Mouse (Mus musculus): ENCODE data around the gene Ypel3.
"Not testable (repeated sequence)": the region's sequence is repeated elsewhere in the genome, so short reads cannot be mapped to it uniquely, and the experiment has no call there.

Gene Ypel3

DNA sequence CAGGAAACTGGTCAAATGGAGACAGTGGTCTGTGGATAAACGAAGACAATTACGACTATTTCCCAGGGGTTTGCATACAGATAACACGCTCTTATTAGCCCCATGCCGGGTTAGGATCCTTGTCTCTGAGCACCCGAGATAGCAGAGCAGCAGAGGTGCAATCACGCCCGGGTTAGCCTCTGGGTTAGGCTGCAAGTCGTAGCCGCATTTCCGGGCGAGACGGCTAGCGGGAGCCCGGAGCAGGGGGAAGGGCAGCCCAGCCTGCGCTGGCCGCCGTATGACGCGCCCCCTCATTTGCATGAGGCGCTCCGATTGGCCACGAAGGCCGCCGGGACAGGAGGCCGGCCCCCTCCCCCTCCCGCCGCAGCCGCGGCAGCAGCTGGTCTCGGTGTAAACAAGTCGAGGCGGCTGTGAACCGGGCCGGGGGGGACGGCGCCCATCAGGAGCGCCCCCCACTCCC, at the start of gene Ypel3:
Gene Ypel3 (plus strand): TSS at position 358 of the 460 bp plus-strand sequence.
- peak; percentile 95 to 98 for DNase-seq

DNA sequence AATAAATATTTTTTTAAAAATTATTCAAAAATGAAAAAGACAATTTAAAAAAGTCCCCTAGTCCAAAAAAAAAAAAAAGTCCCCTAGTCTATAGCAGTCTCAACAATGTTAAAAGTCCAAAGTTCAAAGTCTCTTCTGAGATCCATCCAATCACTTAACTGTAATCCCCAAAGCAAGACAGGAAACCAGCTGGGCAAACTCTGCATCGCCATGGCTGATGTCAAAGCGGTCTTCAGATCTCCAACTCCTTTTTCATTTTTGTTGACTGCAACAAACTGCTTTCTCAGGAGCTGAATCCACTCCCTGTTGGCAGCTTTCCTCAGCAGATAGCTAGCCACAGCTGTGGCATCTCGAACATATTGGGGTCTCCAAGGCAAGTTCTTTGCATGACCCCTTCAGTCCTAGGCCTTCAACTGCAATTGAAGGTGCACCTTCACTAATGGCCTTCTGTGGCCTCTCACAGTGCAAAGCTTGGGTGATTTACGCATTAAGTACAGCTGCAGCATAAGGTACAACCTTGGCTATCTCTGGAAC, 46.4 kb upstream of the Ypel3 start:
- DNase-seq: not testable (repeated sequence)

DNA sequence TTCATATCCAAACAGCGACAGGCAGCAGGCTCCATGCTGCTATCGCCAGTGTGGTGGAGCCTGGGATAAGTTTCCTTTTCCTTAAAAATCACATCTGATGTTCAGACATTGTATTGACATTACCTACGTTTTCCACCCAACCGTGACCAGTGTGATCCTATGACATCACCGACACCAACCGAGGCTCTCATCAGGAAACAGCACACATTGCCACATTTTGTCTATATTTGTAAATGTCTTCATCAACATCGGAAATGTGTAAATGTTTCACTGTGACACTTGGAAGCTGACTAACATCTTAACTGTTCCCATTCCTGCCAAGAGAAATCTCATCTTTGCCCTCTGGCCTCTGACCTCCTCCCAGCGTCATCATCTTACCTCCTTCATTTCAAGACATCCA, 40.6 kb upstream of the Ypel3 start:
- no peak for DNase-seq

DNA sequence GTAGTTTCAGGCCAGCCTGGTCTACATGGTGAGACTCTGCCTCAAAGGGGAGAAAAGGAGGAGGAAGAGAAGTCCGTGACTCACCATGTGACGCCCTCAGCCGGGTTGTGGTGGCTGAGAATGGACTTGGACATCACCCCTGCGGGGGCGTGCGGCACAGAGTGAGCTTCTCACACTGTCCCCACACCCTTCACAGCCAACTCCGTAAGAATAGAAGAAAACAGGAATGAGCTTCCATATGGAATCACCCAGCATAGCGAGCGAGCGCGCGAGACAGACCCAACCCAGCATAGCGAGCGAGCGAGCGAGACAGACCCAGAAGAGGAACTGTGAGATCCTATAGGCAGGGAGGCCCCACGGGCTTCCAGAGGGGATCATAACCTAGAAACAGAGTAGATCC, 37.2 kb upstream of the Ypel3 start:
- DNase-seq: no peak

DNA sequence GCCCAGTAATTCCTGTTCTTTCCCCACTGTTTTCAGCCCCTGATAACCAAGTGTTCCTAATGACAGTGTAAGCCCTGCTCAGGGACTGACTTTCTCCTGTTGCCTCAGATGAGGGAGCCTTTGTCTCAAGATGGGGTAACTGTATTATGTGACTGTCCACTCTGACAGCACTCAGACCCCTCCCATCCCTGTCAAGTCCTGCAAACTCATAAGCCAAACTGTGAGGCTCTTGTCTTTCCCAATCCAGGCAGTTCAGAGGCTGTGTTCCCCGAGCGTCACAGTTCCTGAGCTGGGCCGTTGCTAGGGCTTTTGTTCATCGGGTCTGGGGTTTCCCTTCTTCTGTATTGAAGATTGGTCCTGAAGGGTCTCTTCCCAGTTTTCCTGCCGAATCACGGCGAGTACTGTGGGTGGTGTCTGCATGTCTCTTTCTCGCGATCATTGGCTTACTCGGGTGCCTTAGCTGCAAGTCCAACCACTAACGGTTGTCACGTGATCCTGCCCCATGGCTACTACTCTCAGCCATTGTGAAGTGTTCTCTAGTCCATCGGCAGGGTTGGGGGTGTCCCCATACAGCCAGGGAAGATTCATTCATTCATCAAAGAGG, 36.5 kb upstream of the Ypel3 start:
- no peak for DNase-seq

DNA sequence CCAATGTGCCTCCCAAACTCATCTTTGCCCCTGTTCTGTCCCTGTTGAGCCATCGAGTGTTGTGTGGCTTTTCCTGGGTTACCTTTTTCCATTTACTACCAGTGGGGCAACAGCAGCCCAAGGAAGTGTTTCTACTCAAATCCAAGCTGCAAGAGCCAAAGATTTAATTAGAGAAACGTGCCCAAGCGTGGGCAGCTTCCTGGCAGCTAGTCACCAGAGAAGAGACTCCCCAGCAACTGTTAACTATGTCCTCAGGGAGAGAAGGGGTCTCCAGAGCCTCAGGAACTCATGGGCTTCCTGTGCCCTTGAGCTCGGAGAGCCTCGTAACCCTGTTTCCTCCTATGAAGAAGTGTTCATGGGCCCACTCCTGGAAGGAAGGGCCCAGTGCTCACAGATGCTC, 35.8 kb upstream of the Ypel3 start:
- DNase-seq: no peak

DNA sequence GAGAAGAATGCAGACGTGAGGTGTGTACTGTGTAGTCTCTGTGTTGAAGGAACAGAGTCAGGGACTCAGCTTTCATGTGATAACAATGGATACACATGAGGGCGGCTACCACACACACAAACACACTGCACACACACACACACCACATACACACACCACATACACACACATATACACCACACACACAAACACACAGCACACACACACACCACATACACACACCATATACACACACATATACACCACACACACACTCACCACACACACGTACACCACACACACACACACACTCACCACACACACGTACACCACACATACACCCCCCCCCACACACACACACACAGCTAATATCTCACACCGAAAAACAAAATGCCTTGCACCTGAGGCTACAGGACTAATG, 35.3 kb upstream of the Ypel3 start:
- no peak for DNase-seq

DNA sequence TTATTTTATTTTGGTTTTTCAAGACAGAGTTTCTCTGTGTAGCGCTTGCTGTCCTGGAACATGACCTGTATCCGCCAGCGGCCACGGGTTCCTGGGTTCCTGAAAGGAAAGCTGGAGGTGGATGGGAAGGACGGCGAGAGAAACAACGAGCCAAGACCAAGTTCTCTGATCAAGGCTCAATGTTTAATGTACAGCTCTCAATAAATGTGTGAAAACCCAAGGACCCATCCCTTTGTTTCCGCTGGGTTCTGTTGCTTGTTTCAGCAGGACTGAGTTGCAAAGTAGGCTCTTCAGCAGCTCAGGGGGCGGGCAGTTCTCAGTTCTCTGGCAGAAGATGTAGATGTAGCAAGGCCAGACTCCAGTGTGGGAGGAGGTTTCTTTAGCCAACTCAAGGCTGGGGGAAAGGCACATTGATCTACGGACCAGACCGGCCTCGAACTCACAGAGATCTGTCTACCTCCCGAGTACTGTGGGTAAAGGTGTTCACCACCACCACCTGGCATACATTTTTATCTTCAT, 34.7 kb upstream of the Ypel3 start:
- no peak for DNase-seq

DNA sequence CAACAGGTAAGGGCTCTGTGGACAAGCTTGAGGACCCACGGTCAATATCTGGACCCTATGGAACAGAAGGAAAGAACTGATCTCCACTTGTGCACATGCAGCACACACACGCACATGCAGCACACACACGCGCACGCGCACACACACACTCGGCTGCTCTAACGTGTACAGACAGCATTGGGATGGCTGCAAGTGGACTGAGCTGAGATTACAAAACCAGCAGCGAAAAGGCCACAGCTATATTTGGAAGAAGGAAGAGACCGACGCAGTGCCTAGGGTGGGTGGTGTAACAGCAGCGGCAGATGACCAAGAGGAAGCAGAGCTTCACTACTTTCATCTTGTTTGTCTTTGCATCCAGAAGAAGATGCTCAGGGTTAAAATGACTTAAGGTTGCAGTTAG, 30.7 kb upstream of the Ypel3 start:
- no peak for DNase-seq

DNA sequence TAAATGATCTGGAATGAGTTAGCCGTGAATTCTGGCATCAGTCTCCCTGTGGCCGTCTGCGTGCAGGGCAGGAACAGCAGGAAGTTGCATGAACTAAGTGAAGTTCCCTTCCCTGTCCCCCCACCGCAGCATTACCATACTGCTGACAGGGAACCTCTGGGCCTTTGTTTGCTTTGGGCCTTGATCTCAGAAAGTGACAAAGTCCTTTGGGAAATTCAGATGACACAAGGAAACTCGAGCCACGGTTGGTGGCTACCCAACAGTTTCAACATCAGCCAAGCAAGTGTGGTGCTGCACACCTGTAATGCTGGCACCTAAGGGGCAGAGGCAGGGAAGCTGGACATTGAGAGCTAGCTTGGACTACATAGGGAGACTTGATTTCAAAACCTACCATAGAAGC, 30.0 kb upstream of the Ypel3 start:
- DNase-seq: peak in 1 of 2 experiments; percentile 18

DNA sequence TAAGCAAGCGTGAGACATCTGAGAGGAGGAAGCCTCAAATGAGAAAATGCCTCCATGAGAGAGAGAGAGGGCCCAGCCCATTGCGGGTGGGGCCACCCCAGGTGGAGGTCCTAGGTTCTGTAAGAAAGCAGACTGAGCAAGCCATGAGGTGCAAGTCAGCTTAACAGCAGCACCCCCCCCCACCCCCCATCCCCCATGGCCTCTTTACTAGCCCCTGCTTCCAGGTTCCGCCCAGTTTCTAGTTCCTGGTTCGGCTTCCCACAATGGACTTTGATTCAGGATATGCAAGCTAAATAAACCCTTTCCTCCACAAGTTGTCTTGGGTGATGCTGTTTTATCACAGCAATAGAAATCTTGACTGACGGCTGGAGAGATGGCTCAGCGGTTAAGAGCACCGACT, 27.9 kb upstream of the Ypel3 start:
- no peak for DNase-seq

DNA sequence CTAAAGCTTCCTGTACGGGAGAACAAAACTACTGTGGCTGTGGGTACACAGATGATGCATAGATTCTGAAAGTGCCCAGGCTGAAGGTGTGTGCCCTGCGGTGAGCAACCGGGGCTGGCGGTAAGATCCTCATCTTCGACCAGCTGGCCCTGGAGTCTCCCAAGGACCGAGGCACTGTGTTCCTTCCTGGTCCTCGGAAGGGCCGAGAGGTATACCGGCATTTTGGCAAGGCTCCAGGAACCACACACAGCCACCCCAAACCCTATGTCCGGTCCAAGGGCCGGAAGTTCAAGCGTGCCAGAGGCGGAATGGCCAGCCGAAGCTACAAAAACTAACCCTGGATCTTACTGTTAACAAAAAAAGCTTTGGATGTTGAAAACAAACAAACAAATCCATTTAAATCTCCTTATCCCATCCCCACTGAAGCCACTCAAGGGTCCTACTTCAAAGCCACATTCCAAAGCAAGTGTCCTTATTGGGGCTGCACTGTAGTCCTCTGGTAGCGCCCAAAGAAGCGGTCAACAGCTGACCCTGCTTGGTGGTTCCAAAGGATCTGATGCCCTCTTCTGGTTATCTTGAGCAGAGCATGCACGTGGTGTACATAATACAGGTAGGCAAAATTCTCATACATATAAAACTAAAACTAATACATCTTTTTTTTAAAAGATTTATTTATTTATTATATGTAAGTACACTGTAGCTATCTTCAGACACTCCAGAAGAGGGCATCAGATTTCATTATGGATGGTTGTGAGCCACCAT, 27.0 kb upstream of the Ypel3 start:
- DNase-seq: no peak

DNA sequence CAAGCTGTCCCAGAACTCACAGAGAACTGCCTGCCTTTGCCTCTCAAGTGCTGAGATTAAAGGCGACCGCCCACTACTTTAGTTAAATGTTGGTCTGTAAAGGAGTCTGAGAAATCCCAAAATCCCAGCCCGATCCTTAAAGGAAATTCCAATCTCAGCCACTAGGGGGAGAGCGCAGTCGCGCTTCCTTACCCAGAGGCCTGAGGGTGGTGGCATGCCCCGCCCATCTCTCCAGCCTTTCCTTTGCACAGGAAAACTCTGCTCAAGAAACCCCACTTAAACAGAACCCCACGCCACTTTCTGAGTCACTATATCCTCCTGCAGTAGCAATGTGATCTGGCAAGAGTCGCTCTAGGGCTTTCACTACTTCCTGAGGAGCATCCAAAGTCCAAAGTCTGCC, 21.9 kb upstream of the Ypel3 start:
- peak; percentile 63 to 67 for DNase-seq

DNA sequence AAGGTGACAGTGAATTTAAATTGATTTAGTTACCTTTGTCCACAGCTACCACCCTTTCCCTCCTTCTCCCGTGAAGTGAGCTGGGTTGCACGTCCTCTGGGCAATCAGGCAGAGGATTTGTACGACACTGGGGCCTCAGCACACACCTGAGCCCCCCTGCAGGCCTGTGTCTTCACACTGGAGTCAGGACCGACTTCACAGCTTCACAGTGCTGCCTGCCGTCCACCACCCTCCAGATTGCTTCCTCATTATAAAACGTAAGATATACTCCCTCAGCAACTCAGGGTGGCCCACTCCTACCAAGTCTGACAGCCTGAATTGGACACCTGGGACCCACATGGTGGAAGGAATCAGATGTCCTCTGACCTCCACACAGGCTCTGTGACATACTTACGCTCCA, 18.2 kb upstream of the Ypel3 start:
- no peak for DNase-seq

DNA sequence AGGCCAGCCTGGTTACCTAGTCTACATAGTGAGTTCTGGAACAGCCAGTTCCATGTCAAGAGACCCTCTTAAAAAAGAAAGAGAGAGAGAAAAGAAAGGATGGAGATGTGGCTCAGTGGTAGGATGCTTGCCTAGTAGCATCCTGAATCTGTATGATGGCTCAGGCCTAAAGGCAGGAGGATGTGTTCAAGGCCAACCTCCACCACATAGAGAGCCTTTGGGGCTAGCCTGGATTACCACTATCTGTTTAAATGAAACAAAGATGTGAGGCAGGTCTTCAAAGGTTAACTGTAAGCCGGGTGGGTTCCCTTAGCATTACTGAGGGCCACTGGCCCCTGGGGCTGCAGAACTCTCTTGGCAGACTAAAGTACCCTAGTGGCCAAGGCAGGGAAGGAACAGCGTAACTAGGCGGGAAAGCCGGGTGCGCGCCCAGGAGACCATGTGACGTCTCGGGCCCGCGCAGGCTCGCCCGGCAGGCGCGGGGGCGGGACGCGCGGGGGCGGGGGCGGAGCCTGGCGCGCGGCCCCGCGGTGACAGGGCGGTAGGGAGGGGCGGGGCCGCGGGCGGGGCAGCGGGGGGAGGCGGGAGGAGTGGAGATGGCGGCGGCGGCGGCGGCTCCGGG, 17.6 kb upstream of the Ypel3 start, which contains the start of gene Mapk3:
Gene Mapk3 (plus strand): TSS at position 552 of the 622 bp plus-strand sequence.
- peak; percentile 88 to 92 for DNase-seq

DNA sequence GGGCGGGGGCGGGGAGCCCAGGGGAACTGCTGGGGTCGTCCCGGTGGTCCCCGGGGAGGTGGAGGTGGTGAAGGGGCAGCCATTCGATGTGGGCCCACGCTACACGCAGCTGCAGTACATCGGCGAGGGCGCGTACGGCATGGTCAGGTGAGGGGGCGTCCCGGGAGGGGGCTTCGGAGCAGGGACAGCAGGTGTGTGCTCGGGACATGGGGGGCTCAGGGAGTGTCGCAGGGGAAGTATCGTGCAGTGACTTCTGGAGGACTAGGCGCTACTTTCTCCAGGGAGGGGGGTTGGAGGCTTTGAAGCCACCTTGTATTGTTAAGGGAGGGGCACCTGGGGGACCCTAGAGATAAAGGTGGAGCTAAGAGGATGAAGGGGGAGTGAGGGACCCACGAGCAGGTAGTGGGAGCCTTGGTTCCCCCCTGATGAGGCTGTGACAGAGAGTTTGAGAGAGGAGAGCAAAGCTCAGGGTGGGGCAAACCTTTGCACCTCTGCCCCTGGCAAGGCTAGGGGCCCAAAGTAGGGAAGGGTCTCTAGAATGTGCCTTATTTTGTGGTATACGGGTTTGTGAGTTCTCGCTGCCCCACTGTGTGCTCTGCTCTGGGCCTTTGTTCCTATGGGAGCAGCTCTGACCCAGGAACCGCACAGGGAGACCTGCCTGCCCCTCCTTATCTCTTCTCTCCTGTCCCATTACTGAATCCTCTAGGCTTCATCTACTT, 16.9 kb upstream of the Ypel3 start:
- no peak for DNase-seq

DNA sequence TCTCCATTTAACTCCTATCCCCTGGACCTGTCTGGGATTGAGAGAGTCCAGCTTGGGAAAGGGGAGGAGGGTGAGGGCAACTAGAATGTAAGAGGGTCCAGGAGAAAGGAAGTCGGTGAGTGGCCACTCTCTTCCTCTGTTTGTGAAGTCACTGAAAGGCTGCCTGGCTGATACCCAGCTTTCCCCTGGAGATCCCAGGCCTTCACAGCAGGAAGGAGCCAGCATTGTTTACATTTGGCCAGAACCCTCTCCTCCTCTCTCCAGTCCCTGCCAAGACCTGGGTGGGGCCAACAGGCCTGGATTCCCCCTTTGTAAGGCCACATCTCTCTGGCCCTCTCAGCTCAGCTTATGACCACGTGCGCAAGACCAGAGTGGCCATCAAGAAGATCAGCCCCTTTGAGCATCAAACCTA, 16.4 kb upstream of the Ypel3 start:
- DNase-seq: no peak

DNA sequence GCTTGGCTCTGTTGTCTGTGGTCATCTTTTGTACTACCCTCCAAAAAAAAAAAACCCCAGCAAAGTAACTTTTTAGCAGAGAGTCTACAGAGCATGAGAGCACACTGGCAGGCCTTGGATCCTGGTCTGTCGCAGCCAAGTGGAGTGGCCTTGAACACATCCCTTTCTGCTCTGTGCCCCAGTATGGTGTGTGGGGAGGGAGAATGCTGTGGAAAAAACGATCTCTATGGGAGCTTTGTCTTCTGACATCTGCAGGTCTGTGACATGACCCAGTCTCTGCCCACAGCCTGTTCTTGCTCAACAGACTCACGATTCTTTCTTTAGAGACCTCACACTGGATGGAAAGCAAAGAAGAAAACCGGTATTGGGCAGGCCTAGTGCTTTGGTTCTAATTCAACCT, 15.8 kb upstream of the Ypel3 start:
- DNase-seq: no peak

DNA sequence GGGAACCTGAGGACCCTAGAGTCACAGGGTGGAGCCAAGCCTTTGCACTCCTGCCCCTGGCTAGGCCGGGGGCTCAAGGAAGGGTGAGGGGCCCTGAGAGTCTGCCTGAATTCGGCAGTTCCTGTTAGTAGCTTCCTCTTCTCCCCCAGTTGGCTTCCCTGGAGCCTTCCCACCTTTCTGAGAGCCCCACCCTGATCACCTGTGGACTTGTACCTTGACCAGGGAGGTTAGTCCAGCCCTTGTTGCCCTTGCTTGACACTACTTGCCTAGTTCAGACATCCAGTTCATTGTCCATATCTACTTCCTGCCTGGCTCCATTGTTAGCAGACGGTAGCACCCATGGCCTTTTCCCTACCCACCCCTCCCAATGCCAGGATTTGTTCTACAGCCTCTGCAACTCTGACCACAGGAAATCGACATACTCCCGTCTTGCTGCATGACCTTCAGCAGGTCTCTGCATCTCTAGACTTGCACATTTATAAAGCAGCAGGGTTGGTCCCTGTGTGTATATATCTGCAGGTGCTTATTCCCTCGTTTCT, 15.2 kb upstream of the Ypel3 start:
- DNase-seq: no peak

DNA sequence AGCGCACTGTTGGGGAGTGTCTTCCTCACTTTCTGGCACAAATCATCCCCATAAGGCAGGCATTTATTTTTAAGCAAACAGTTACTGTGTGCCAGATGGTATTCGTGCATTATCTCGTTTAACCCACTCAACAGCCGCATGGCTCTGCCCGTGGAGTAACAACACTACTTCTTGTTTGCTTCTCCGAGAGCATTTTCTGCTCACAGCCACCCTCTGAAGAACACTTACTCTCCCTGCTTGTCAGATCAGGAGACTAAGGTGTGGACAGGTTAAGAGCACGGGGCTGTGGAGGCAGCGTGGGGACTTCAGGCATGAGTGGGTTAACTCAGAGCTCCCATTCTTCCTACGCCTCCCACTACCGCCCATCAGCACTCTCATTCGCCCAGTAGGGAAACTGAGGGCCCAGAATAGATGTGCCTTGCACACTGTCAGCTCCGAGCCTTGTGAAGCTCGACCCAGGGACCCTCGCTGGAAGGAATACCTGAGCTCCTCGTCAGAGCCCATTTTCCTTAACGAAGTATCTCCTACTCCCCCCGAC, 14.2 kb upstream of the Ypel3 start:
- DNase-seq: no peak

DNA sequence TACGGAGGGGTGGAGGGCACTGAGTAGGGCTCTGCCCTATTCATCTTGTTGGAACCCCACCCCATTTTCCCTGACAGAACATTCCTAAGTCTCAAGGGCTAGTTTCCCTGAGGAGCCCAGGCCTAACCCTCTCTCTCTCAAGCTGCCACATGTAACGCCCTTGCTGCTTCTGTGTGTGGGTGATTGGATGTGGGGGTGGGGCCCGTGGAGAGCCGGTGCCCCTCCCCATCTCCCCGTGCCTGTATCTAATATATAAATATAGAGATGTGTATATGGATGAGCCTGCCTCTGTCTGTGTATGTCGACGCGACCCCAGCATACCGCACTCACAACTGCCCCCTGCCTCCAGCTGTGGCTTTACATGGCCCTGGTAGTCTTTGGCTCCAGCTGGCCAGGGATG, 11.2 kb upstream of the Ypel3 start:
- no peak for DNase-seq

DNA sequence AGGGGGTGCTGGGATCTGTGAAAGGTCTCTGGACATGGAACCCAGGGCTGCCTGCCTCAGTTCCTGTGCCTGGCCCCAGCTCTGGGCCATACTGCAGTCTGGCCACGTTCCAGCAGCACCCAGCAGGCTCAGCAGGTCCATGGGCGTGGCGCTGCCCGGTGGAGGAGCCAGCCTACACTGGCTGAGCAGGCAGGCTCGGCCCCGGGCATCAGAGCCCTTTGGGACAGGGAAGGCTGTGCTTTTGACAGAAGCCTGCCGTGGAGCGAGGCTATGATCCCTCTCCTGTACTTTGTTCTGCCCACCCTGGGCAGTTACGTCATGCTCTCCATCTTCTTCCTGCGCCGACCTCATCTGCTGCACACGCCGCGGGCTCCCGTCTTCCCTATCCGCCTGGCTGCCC, 10.6 kb upstream of the Ypel3 start, which contains the start of gene Gdpd3:
Gene Gdpd3 (plus strand): TSS at position 134 of the 400 bp plus-strand sequence.
- DNase-seq: no peak
